12 mouse cellular contexts compared by ENCODE assay signal in genomic region chr7:115889926-115890325, GRCm38 (mm10).
DNase-seq lines count a peak whose midpoint lies in the region; ATAC-seq and TF ChIP-seq lines count a peak whose summit lies in the region.
"Had no signal": no experiment of that assay in that cellular context is flagged by ENCODE, and none has a peak within 500 bp of the region (broad histone marks: within the 10 kb centered on the region; RNA-seq: fewer than 3 reads in every experiment).

No protein-coding gene starts in this region.

- H3K4me1 ChIP-seq in cerebellum, adult 2 months (ENCODE audit: control insufficient read depth, insufficient read depth, low read length) = no peaks in the 10 kb centered on the region
- H3K4me1 ChIP-seq in embryonic facial prominence, embryonic 10.5 days = peaks cover 36% of the 10 kb centered on the region
- peaks cover 14% of the 10 kb centered on the region for H3K4me1 ChIP-seq in limb, embryonic 13.5 days

- no peaks in the 10 kb centered on the region; the same call in 1 of the 2 replicates for H3K27me3 ChIP-seq in cerebellum, adult 2 months (ENCODE audit: control insufficient read depth, insufficient read depth, low read length)
- peaks cover 23% of the 10 kb centered on the region for H3K27me3 ChIP-seq in embryonic facial prominence, embryonic 10.5 days (replicated peaks; ENCODE audit: low read depth, poor library complexity, severe bottlenecking)
- peaks cover 12% of the 10 kb centered on the region for H3K27me3 ChIP-seq in limb, embryonic 13.5 days

- no peak overlapping the region for H3K9ac ChIP-seq in limb, embryonic 13.5 days

- no peak overlapping the region for H3K27ac ChIP-seq in cerebellum, adult 2 months (ENCODE audit: insufficient read depth, low read length)
- H3K27ac ChIP-seq in embryonic facial prominence, embryonic 10.5 days (replicated peaks) = no peak overlapping the region
- H3K27ac ChIP-seq in limb, embryonic 13.5 days = no peak overlapping the region

- 26% methylated on average over 7 of the region's 7 CpGs for WGBS in cerebellum, adult 2 months
- WGBS in embryonic facial prominence, embryonic 10.5 days = 37% methylated on average over 7 of the region's 7 CpGs
- WGBS in limb, embryonic 13.5 days = 24% methylated on average over 7 of the region's 7 CpGs

- H3K4me2 ChIP-seq in limb, embryonic 13.5 days (replicated peaks) = no peak overlapping the region

- ATAC-seq in limb, embryonic 13.5 days (ENCODE audit: low FRiP score, low read depth) = 0 out of 2 replicates have a peak, but pooled peaks have one; percentile 48

- no peaks in the 10 kb centered on the region for H3K36me3 ChIP-seq in embryonic facial prominence, embryonic 10.5 days (replicated peaks)
- no peaks in the 10 kb centered on the region for H3K36me3 ChIP-seq in limb, embryonic 13.5 days

- no peak overlapping the region for H3K4me3 ChIP-seq in cerebellum, adult 2 months (replicated peaks; ENCODE audit: insufficient read depth, low read depth, low read length)
- H3K4me3 ChIP-seq in embryonic facial prominence, embryonic 10.5 days = no peak overlapping the region
- H3K4me3 ChIP-seq in limb, embryonic 13.5 days = no peak overlapping the region

- DNase-seq in cerebellum, postnatal 10 days = peak; percentile 22 to 46
- DNase-seq in cerebellum, adult 2 months = no peak
- peak; percentile 29 for DNase-seq in left cerebral cortex, postnatal 4 days
- DNase-seq in left cerebral cortex, adult 9 months (ENCODE audit: low spot score in 2 of 2) = no peak
- peak; percentile 72 for DNase-seq in embryonic facial prominence, embryonic 10.5 days (ENCODE audit: low spot score)
- DNase-seq in frontal cortex, postnatal 25 days (ENCODE audit: low spot score in 2 of 2) = no peak
- DNase-seq in left cerebral cortex, adult 8-10 months (ENCODE audit: low spot score in 2 of 2) = no peak
- DNase-seq: B cell, adult 2 months; cerebellum, adult 9-10 months; kidney, postnatal 14 days; thymus, postnatal 4 days had no signal

- intact Hi-C loops in left cerebral cortex, postnatal 4 days (cut with DNase I) = no loop called here

- TF ChIP-seq CTCF in cerebellum, adult 2 months (IDR thresholded peaks at IDR 0.05; ENCODE audit: borderline replicate concordance, insufficient read depth, low read depth, low read length) = no peak

- TF ChIP-seq POLR2A in cerebellum, adult 2 months (IDR thresholded peaks at IDR 0.05; ENCODE audit: borderline replicate concordance, insufficient read depth, low read length) = no peak

- no peaks in the 10 kb centered on the region for H3K9me3 ChIP-seq in embryonic facial prominence, embryonic 10.5 days
- no peaks in the 10 kb centered on the region for H3K9me3 ChIP-seq in limb, embryonic 13.5 days

Comparison
In these comparisons a context has a peak if more than half of its experiments do, and no peak if none do; other contexts are left out.
1. DNase-seq: peak in cerebellum, postnatal 10 days (2 of 2), left cerebral cortex, postnatal 4 days (single experiment) and embryonic facial prominence, embryonic 10.5 days (single experiment); none in cerebellum, adult 2 months (0 of 2), left cerebral cortex, adult 9 months (0 of 2), frontal cortex, postnatal 25 days (0 of 2) and left cerebral cortex, adult 8-10 months (0 of 2).